Mouse (Mus musculus) limb, embryonic 15.5 days (tissue): ENCODE measurements around the gene Snx33. TPM values are rescaled to one million over a fixed set of nuclear protein-coding genes. Genes with fewer than 3 reads are reported as not detected.
A peak's percentile ranks its signal among the peaks of the same experiment; 100 is the strongest.
"Not testable (repeated sequence)": the region's sequence is repeated elsewhere in the genome, so short reads cannot be mapped to it uniquely, and the experiment has no call there.

ENCODE experiments used
- ATAC-seq: fragments of 200-750 bp; cut with Nextera tagmentation; 2 replicates; pipeline ENCODE4 v1.8.0; 2017; ENCODE audit warnings: low read depth, moderate TSS enrichment; ENCODE audit not compliant: insufficient number of reproducible peaks, low FRiP score, low TSS enrichment
- H3K27ac ChIP-seq: fragments of 300-500 bp; sonication (generic); 2 replicates; pipeline ENCODE4 v1.5.1; 2015; ENCODE audit warnings: moderate library complexity, mild to moderate bottlenecking, inconsistent platforms
- H3K27me3 ChIP-seq: fragments of 300-500 bp; sonication (generic); 2 replicates; pipeline ENCODE4 v1.6.1; 2015; ENCODE audit warnings: inconsistent platforms
- H3K36me3 ChIP-seq: fragments of 300-500 bp; sonication (generic); 2 replicates; pipeline ENCODE4 v1.6.1; 2015; ENCODE audit warnings: inconsistent platforms
- H3K4me1 ChIP-seq: fragments of 300-500 bp; sonication (generic); 2 replicates; pipeline ENCODE4 v1.6.1; 2015; ENCODE audit warnings: inconsistent platforms
- H3K4me2 ChIP-seq: fragments of 300-500 bp; sonication (generic); 2 replicates; pipeline ENCODE4 v1.6.1; 2015; ENCODE audit warnings: mild to moderate bottlenecking, inconsistent platforms
- H3K4me3 ChIP-seq: fragments of 300-500 bp; sonication (generic); 2 replicates; pipeline ENCODE4 v1.5.1; 2015; ENCODE audit warnings: mild to moderate bottlenecking, inconsistent platforms
- H3K9ac ChIP-seq: fragments of 300-500 bp; sonication (generic); 2 replicates; pipeline ENCODE4 v1.6.1; 2015; ENCODE audit warnings: inconsistent platforms
- H3K9me3 ChIP-seq: fragments of 300-500 bp; sonication (generic); 2 replicates; pipeline ENCODE4 v1.6.1; 2016; ENCODE audit warnings: inconsistent platforms
- WGBS: fragments of 180-500 bp; shearing (Covaris S2); methylation state at CpG from one replicate; pipeline ENCODE4 v1.1.7; 2015; 5-methylcytosine and 5-hydroxymethylcytosine counted together
- polyA plus RNA-seq: library from polyadenylated mRNA; unstranded; fragments of >200 nt; fragmentation: Nextera tagmentation; extraction: Ambion mirVana; gene quantifications from 2 replicates; pipeline ENCODE4 v1.2.1, GENCODE M21; 2015

The Snx33 gene
- polyA plus RNA-seq, 1 experiment from 2014 or later = 10.9 TPM

GRCm38 (mm10) chr9:56923841-56924650 lies 4.1 kb downstream of the Snx33 start:
- Histone ChIP-seq H3K4me2 (peak overlapping the region; percentile 72), H3K9me3 (no peaks in the 10 kb centered on the region), H3K27me3 (no peaks in the 10 kb centered on the region), H3K36me3 (peaks cover 29% of the 10 kb centered on the region), H3K9ac (peak overlapping the region; percentile 39), H3K4me1 (peaks cover 50% of the 10 kb centered on the region), H3K27ac (peak overlapping the region; percentile 44; the same call in 1 of the 2 replicates), H3K4me3 (peak overlapping the region; percentile 38)
- no peak for ATAC-seq
- 55% methylated on average over 8 of the region's 8 CpGs for WGBS

GRCm38 (mm10) chr9:56922746-56923145 lies 5.4 kb downstream of the Snx33 start:
- 93% methylated on average over 4 of the region's 4 CpGs for WGBS
- Histone ChIP-seq H3K27me3 (no peaks in the 10 kb centered on the region), H3K9me3 (no peaks in the 10 kb centered on the region), H3K4me2 (peak overlapping the region; percentile 72; the same call in 1 of the 2 replicates), H3K4me3 (no peak overlapping the region), H3K27ac (no peak overlapping the region), H3K36me3 (peaks cover 42% of the 10 kb centered on the region), H3K9ac (no peak overlapping the region), H3K4me1 (peaks cover 45% of the 10 kb centered on the region)
- ATAC-seq = no peak

GRCm38 (mm10) chr9:56918466-56918865 lies 9.7 kb downstream of the Snx33 start:
- Histone ChIP-seq H3K4me1 (peaks cover 23% of the 10 kb centered on the region), H3K36me3 (peaks cover 74% of the 10 kb centered on the region), H3K9ac (no peak overlapping the region), H3K27ac (no peak overlapping the region), H3K4me2 (no peak overlapping the region), H3K9me3 (no peaks in the 10 kb centered on the region), H3K27me3 (no peaks in the 10 kb centered on the region), H3K4me3 (no peak overlapping the region)
- ATAC-seq = no peak
- 91% methylated on average over 13 of the region's 13 CpGs for WGBS

- Histone ChIP-seq H3K4me2 (no peak overlapping the region), H3K36me3 (peaks cover 66% of the 10 kb centered on the region), H3K9me3 (no peaks in the 10 kb centered on the region), H3K27ac (no peak overlapping the region), H3K9ac (no peak overlapping the region), H3K4me3 (no peak overlapping the region), H3K4me1 (peaks cover 16% of the 10 kb centered on the region), H3K27me3 (no peaks in the 10 kb centered on the region)
- ATAC-seq = no peak
- WGBS = 75% methylated on average over 2 of the region's 2 CpGs
Measured at GRCm38 (mm10) chr9:56917131-56917530, 11.0 kb downstream of the Snx33 start.

GRCm38 (mm10) chr9:56915695-56916410 lies 12.3 kb downstream of the Snx33 start:
- H3K9me3 ChIP-seq = no peaks in the 10 kb centered on the region
- no peaks in the 10 kb centered on the region for H3K27me3 ChIP-seq
- no peak overlapping the region for H3K27ac ChIP-seq
- no peak overlapping the region for H3K4me3 ChIP-seq
- WGBS = 61% methylated on average over 5 of the region's 5 CpGs
- no peak overlapping the region for H3K4me2 ChIP-seq
- H3K36me3 ChIP-seq = peaks cover 58% of the 10 kb centered on the region
- H3K4me1 ChIP-seq = peaks cover 16% of the 10 kb centered on the region
- H3K9ac ChIP-seq = no peak overlapping the region
- ATAC-seq = no peak

GRCm38 (mm10) chr9:56915116-56915515 lies 13.1 kb downstream of the Snx33 start:
- no peak for ATAC-seq
- no peak overlapping the region for H3K27ac ChIP-seq
- no peaks in the 10 kb centered on the region for H3K27me3 ChIP-seq
- H3K9me3 ChIP-seq = no peaks in the 10 kb centered on the region
- no peak overlapping the region for H3K9ac ChIP-seq
- H3K4me3 ChIP-seq = no peak overlapping the region
- peaks cover 16% of the 10 kb centered on the region for H3K4me1 ChIP-seq
- H3K36me3 ChIP-seq = peaks cover 54% of the 10 kb centered on the region
- H3K4me2 ChIP-seq = no peak overlapping the region
- 76% methylated on average over 1 of the region's 1 CpGs for WGBS

GRCm38 (mm10) chr9:56913991-56914390 lies 14.2 kb downstream of the Snx33 start:
- Histone ChIP-seq H3K27ac (peak overlapping the region; percentile 43), H3K4me1 (peaks cover 15% of the 10 kb centered on the region), H3K9me3 (no peaks in the 10 kb centered on the region), H3K36me3 (peaks cover 44% of the 10 kb centered on the region), H3K4me2 (no peak overlapping the region), H3K27me3 (no peaks in the 10 kb centered on the region), H3K4me3 (no peak overlapping the region), H3K9ac (no peak overlapping the region)
- ATAC-seq = peak; percentile 65; the same call in 1 of the 2 replicates
- WGBS = 49% methylated on average over 9 of the region's 9 CpGs

- peaks cover 14% of the 10 kb centered on the region for H3K36me3 ChIP-seq
- no peak overlapping the region for H3K9ac ChIP-seq
- 59% methylated on average over 1 of the region's 1 CpGs for WGBS
- H3K9me3 ChIP-seq = no peaks in the 10 kb centered on the region
- H3K4me2 ChIP-seq = no peak overlapping the region
- H3K4me3 ChIP-seq = no peak overlapping the region
- H3K27ac ChIP-seq = no peak overlapping the region
- peaks cover 14% of the 10 kb centered on the region for H3K4me1 ChIP-seq
- ATAC-seq = no peak
- no peaks in the 10 kb centered on the region for H3K27me3 ChIP-seq
Measured at GRCm38 (mm10) chr9:56911017-56911416, 17.2 kb downstream of the Snx33 start.

GRCm38 (mm10) chr9:56909991-56910390 lies 18.2 kb downstream of the Snx33 start:
- H3K27me3 ChIP-seq, H3K4me3 ChIP-seq, H3K9me3 ChIP-seq, H3K36me3 ChIP-seq, H3K9ac ChIP-seq, H3K4me2 ChIP-seq, H3K27ac ChIP-seq, ATAC-seq: not testable (repeated sequence)
- 34% methylated on average over 4 of the region's 4 CpGs for WGBS
- peaks cover 12% of the 10 kb centered on the region for H3K4me1 ChIP-seq

GRCm38 (mm10) chr9:56907549-56907948 lies 20.6 kb downstream of the Snx33 start:
- no peak overlapping the region for H3K9ac ChIP-seq
- WGBS = 81% methylated on average over 9 of the region's 9 CpGs
- H3K27me3 ChIP-seq = no peaks in the 10 kb centered on the region
- no peaks in the 10 kb centered on the region for H3K9me3 ChIP-seq
- no peak overlapping the region for H3K27ac ChIP-seq
- no peak overlapping the region for H3K4me3 ChIP-seq
- H3K4me2 ChIP-seq = no peak overlapping the region
- no peak for ATAC-seq
- H3K36me3 ChIP-seq = no peaks in the 10 kb centered on the region
- no peaks in the 10 kb centered on the region for H3K4me1 ChIP-seq

GRCm38 (mm10) chr9:56903662-56904061 lies 24.5 kb downstream of the Snx33 start:
- Histone ChIP-seq H3K36me3 (peaks cover 9% of the 10 kb centered on the region; the same call in 1 of the 2 replicates), H3K4me3 (no peak overlapping the region), H3K27ac (no peak overlapping the region), H3K27me3 (no peaks in the 10 kb centered on the region), H3K9me3 (no peaks in the 10 kb centered on the region), H3K4me1 (peaks cover 24% of the 10 kb centered on the region), H3K4me2 (no peak overlapping the region), H3K9ac (no peak overlapping the region)
- 68% methylated on average over 3 of the region's 3 CpGs for WGBS
- ATAC-seq = no peak

- Histone ChIP-seq H3K9ac (no peak overlapping the region), H3K4me3 (no peak overlapping the region), H3K27ac (peak overlapping the region; percentile 71; the same call in 1 of the 2 replicates), H3K36me3 (peaks cover 33% of the 10 kb centered on the region), H3K9me3 (no peaks in the 10 kb centered on the region), H3K27me3 (no peaks in the 10 kb centered on the region), H3K4me1 (peaks cover 24% of the 10 kb centered on the region), H3K4me2 (no peak overlapping the region)
- no peak; the same call in 1 of the 2 replicates for ATAC-seq
- WGBS = 49% methylated on average over 8 of the region's 8 CpGs
Measured at GRCm38 (mm10) chr9:56901187-56901586, 27.0 kb downstream of the Snx33 start.
